Mouse (Mus musculus) thymus, adult 2 months (tissue): Measurements from ENCODE around the gene Psmb4.

Experiments used
- CTCF ChIP-seq: fragments of 200-500 bp; IDR thresholded peaks from 2 replicates; pipeline ENCODE4 v1.5.1; 2012; ENCODE audit warnings: mild to moderate bottlenecking, control low read depth, low read length, moderate library complexity, borderline replicate concordance; ENCODE audit not compliant: control insufficient read depth, poor library complexity, insufficient read depth; ENCODE audit errors: extremely low read depth
- POLR2A ChIP-seq: fragments of 200-500 bp; IDR thresholded peaks from 2 replicates; pipeline ENCODE4 v1.6.1; 2012; ENCODE audit warnings: mild to moderate bottlenecking, low read length, control low read depth, moderate library complexity; ENCODE audit not compliant: control insufficient read depth, poor library complexity, insufficient read depth; ENCODE audit errors: extremely low read depth

- no peak for TF ChIP-seq CTCF
- no peak for TF ChIP-seq POLR2A
Observed at GRCm38 (mm10) chr3:94913801-94914200, 27.0 kb upstream of the Psmb4 start.
